Mouse (Mus musculus): ENCODE measurements at regions not wholly inside any gene's neighbourhood (a gene's known extent, or its start where the extent isn't known, plus 50 kb on each side); places are given as distances from the start of the nearest gene placed in this dataset.

DNA sequence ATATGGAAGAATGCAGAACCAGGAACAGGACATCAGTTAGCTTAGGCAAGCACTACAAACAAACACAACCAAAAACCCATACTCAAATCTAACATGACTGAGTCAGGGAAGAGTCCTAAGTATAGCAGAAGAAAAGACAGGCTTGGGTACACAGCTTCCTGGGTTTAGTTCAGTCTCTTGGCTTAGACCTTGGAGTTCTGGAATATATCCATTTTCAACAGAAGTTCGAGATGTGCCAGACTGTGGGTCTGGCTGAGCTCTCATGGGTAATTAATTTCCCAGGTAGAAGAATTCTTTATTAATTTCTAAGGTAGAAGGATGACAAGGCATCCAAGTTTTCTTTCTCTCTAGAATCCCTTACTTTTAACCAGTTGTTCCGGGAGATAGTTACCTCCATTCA, 396.2 kb downstream of the Gpam start:
- WGBS, result 83% methylated on average over 2 of the region's 2 CpGs
- H3K36me3 ChIP-seq (ENCODE audit: control insufficient read depth, insufficient read depth, low read length), result no peaks in the 10 kb centered on the region
- TF ChIP-seq CTCF (IDR thresholded peaks at IDR 0.05; ENCODE audit: low read depth, low read length), result no peak
- no peak for TF ChIP-seq POLR2A (IDR thresholded peaks at IDR 0.05; ENCODE audit: extremely low read depth, insufficient read depth, low read length)
- H3K27ac ChIP-seq (replicated peaks; ENCODE audit: insufficient read depth, low read depth, low read length), result no peak overlapping the region
- H3K27me3 ChIP-seq (ENCODE audit: control insufficient read depth, insufficient read depth, low read length), result no peaks in the 10 kb centered on the region
- no peaks in the 10 kb centered on the region for H3K79me2 ChIP-seq (ENCODE audit: control insufficient read depth, insufficient read depth, low read length)
- no peaks in the 10 kb centered on the region for H3K4me1 ChIP-seq (ENCODE audit: control insufficient read depth, insufficient read depth, low read length)
- DNase-seq (ENCODE audit: extremely low read depth, low read depth, low spot score), result no peak
- no peak overlapping the region for H3K9ac ChIP-seq (ENCODE audit: low read depth, low read length)
- no peak overlapping the region for H3K4me3 ChIP-seq (ENCODE audit: insufficient read depth, low read depth, low read length)

DNA sequence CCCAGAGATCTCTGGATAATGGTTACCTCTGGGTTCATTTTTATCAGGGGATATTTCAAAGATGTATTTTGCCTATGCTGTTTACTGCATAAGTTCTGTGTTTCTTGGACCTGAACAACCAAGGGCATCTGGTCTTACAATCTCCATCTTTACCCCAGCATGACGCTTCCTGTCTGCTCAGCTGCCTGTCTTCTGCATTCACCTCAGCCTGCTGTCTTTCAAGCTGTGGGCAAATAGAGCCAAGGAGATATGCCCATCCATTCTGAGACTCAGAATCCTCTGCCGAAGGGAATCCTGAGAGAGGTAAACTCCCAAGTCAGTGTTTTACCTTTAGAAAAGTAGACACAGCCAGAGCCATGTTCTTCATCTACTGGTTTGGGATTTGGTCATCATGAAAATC, 396.7 kb downstream of the Gpam start:
- Histone ChIP-seq H3K9ac (ENCODE audit: low read depth, low read length) (no peak overlapping the region), H3K36me3 (ENCODE audit: control insufficient read depth, insufficient read depth, low read length) (no peaks in the 10 kb centered on the region), H3K4me1 (ENCODE audit: control insufficient read depth, insufficient read depth, low read length) (no peaks in the 10 kb centered on the region), H3K79me2 (ENCODE audit: control insufficient read depth, insufficient read depth, low read length) (no peaks in the 10 kb centered on the region), H3K4me3 (ENCODE audit: insufficient read depth, low read depth, low read length) (no peak overlapping the region), H3K27ac (replicated peaks; ENCODE audit: insufficient read depth, low read depth, low read length) (no peak overlapping the region), H3K27me3 (ENCODE audit: control insufficient read depth, insufficient read depth, low read length) (no peaks in the 10 kb centered on the region)
- 93% methylated on average over 2 of the region's 2 CpGs for WGBS
- TF ChIP-seq POLR2A (IDR thresholded peaks at IDR 0.05; ENCODE audit: extremely low read depth, insufficient read depth, low read length) (no peak), CTCF (IDR thresholded peaks at IDR 0.05; ENCODE audit: low read depth, low read length) (no peak)
- DNase-seq (ENCODE audit: extremely low read depth, low read depth, low spot score), result no peak

- Histone ChIP-seq H3K79me2 (ENCODE audit: control insufficient read depth, insufficient read depth, low read length) (no peaks in the 10 kb centered on the region), H3K4me1 (ENCODE audit: control insufficient read depth, insufficient read depth, low read length) (no peaks in the 10 kb centered on the region), H3K27ac (replicated peaks; ENCODE audit: insufficient read depth, low read depth, low read length) (no peak overlapping the region), H3K36me3 (ENCODE audit: control insufficient read depth, insufficient read depth, low read length) (no peaks in the 10 kb centered on the region), H3K4me3 (ENCODE audit: insufficient read depth, low read depth, low read length) (no peak overlapping the region), H3K27me3 (ENCODE audit: control insufficient read depth, insufficient read depth, low read length) (no peaks in the 10 kb centered on the region), H3K9ac (ENCODE audit: low read depth, low read length) (no peak overlapping the region)
- no peak for DNase-seq (ENCODE audit: extremely low read depth, low read depth, low spot score)
- 78% methylated on average over 2 of the region's 2 CpGs for WGBS
- TF ChIP-seq POLR2A (IDR thresholded peaks at IDR 0.05; ENCODE audit: extremely low read depth, insufficient read depth, low read length), result no peak
- TF ChIP-seq CTCF (IDR thresholded peaks at IDR 0.05; ENCODE audit: low read depth, low read length), result no peak
Measured at GRCm38 (mm10) chr19:54722091-54722490, 404.9 kb downstream of the Gpam start.

GRCm38 (mm10) chr19:54697411-54697810, 429.6 kb downstream of the Gpam start:
- Histone ChIP-seq H3K27ac (replicated peaks; ENCODE audit: insufficient read depth, low read depth, low read length) (no peak overlapping the region), H3K36me3 (ENCODE audit: control insufficient read depth, insufficient read depth, low read length) (no peaks in the 10 kb centered on the region), H3K27me3 (ENCODE audit: control insufficient read depth, insufficient read depth, low read length) (no peaks in the 10 kb centered on the region), H3K79me2 (ENCODE audit: control insufficient read depth, insufficient read depth, low read length) (no peaks in the 10 kb centered on the region), H3K9ac (ENCODE audit: low read depth, low read length) (no peak overlapping the region), H3K4me3 (ENCODE audit: insufficient read depth, low read depth, low read length) (no peak overlapping the region), H3K4me1 (ENCODE audit: control insufficient read depth, insufficient read depth, low read length) (no peaks in the 10 kb centered on the region)
- 85% methylated on average over 8 of the region's 8 CpGs for WGBS
- TF ChIP-seq CTCF (IDR thresholded peaks at IDR 0.05; ENCODE audit: low read depth, low read length) (no peak), POLR2A (IDR thresholded peaks at IDR 0.05; ENCODE audit: extremely low read depth, insufficient read depth, low read length) (no peak)
- no peak for DNase-seq (ENCODE audit: extremely low read depth, low read depth, low spot score)

- H3K27ac ChIP-seq (replicated peaks; ENCODE audit: insufficient read depth, low read depth, low read length), result no peak overlapping the region
- no peaks in the 10 kb centered on the region for H3K79me2 ChIP-seq (ENCODE audit: control insufficient read depth, insufficient read depth, low read length)
- DNase-seq (ENCODE audit: extremely low read depth, low read depth, low spot score), result no peak
- no peak overlapping the region for H3K9ac ChIP-seq (ENCODE audit: low read depth, low read length)
- TF ChIP-seq CTCF (IDR thresholded peaks at IDR 0.05; ENCODE audit: low read depth, low read length) (no peak), POLR2A (IDR thresholded peaks at IDR 0.05; ENCODE audit: extremely low read depth, insufficient read depth, low read length) (no peak)
- H3K4me1 ChIP-seq (ENCODE audit: control insufficient read depth, insufficient read depth, low read length), result no peaks in the 10 kb centered on the region
- no peaks in the 10 kb centered on the region for H3K27me3 ChIP-seq (ENCODE audit: control insufficient read depth, insufficient read depth, low read length)
- H3K4me3 ChIP-seq (ENCODE audit: insufficient read depth, low read depth, low read length), result no peak overlapping the region
- no peaks in the 10 kb centered on the region for H3K36me3 ChIP-seq (ENCODE audit: control insufficient read depth, insufficient read depth, low read length)
- WGBS, result 91% methylated on average over 3 of the region's 3 CpGs
Measured at GRCm38 (mm10) chr19:54693714-54694113, 433.3 kb downstream of the Gpam start.

GRCm38 (mm10) chr19:54693094-54693493, 433.9 kb downstream of the Gpam start:
- 69% methylated on average over 1 of the region's 1 CpGs for WGBS
- H3K27ac ChIP-seq (replicated peaks; ENCODE audit: insufficient read depth, low read depth, low read length), result no peak overlapping the region
- TF ChIP-seq POLR2A (IDR thresholded peaks at IDR 0.05; ENCODE audit: extremely low read depth, insufficient read depth, low read length) (no peak), CTCF (IDR thresholded peaks at IDR 0.05; ENCODE audit: low read depth, low read length) (no peak)
- H3K36me3 ChIP-seq (ENCODE audit: control insufficient read depth, insufficient read depth, low read length), result no peaks in the 10 kb centered on the region
- no peak overlapping the region for H3K4me3 ChIP-seq (ENCODE audit: insufficient read depth, low read depth, low read length)
- H3K9ac ChIP-seq (ENCODE audit: low read depth, low read length), result no peak overlapping the region
- H3K4me1 ChIP-seq (ENCODE audit: control insufficient read depth, insufficient read depth, low read length), result no peaks in the 10 kb centered on the region
- no peaks in the 10 kb centered on the region for H3K27me3 ChIP-seq (ENCODE audit: control insufficient read depth, insufficient read depth, low read length)
- no peak for DNase-seq (ENCODE audit: extremely low read depth, low read depth, low spot score)
- H3K79me2 ChIP-seq (ENCODE audit: control insufficient read depth, insufficient read depth, low read length), result no peaks in the 10 kb centered on the region
